Mouse (Mus musculus): ENCODE results near the gene Rwdd4a. TPM values are rescaled to one million over a fixed set of nuclear protein-coding genes. Genes with fewer than 3 reads are reported as not detected.

The Rwdd4a gene
- polyA plus RNA-seq, 1 experiment from 2014 or later, result 34.0 TPM

GRCm38 (mm10) chr8:47513601-47514000, 19.9 kb upstream of the Rwdd4a start:
- H3K9me3 ChIP-seq (replicated peaks; ENCODE audit: control insufficient read depth, low read length), result no peaks in the 10 kb centered on the region
- no peak for ATAC-seq (replicated peaks; ENCODE audit: extremely low read depth, insufficient read depth, low FRiP score)
- H3K4me2 ChIP-seq (ENCODE audit: low read depth, low read length), result no peak overlapping the region
- no peak overlapping the region for H3K9ac ChIP-seq (ENCODE audit: low read length)
- no peak overlapping the region for H3K27ac ChIP-seq (ENCODE audit: low read length)
- H3K4me3 ChIP-seq (ENCODE audit: low read length), result no peak overlapping the region
- 92% methylated on average over 15 of the region's 15 CpGs for whole genome bisulfite sequencing
- H3K36me3 ChIP-seq (ENCODE audit: control insufficient read depth, insufficient read depth), result peaks cover 48% of the 10 kb centered on the region
- no peaks in the 10 kb centered on the region for H3K27me3 ChIP-seq (ENCODE audit: control insufficient read depth, insufficient read depth, low read length)
- no peaks in the 10 kb centered on the region for H3K4me1 ChIP-seq (ENCODE audit: control insufficient read depth, insufficient read depth, low read length)

- H3K9me3 ChIP-seq (replicated peaks; ENCODE audit: control insufficient read depth, low read length), result no peaks in the 10 kb centered on the region
- peaks cover 34% of the 10 kb centered on the region for H3K36me3 ChIP-seq (ENCODE audit: control insufficient read depth, insufficient read depth)
- H3K27ac ChIP-seq (ENCODE audit: low read length), result no peak overlapping the region
- WGBS, result 85% methylated on average over 1 of the region's 1 CpGs
- H3K9ac ChIP-seq (ENCODE audit: low read length), result no peak overlapping the region
- no peak overlapping the region for H3K4me2 ChIP-seq (ENCODE audit: low read depth, low read length)
- no peak for ATAC-seq (replicated peaks; ENCODE audit: extremely low read depth, insufficient read depth, low FRiP score)
- peaks cover 11% of the 10 kb centered on the region for H3K4me1 ChIP-seq (ENCODE audit: control insufficient read depth, insufficient read depth, low read length)
- H3K4me3 ChIP-seq (ENCODE audit: low read length), result no peak overlapping the region
- no peaks in the 10 kb centered on the region for H3K27me3 ChIP-seq (ENCODE audit: control insufficient read depth, insufficient read depth, low read length)
Measured at GRCm38 (mm10) chr8:47528094-47528493, 5.4 kb upstream of the Rwdd4a start.

DNA sequence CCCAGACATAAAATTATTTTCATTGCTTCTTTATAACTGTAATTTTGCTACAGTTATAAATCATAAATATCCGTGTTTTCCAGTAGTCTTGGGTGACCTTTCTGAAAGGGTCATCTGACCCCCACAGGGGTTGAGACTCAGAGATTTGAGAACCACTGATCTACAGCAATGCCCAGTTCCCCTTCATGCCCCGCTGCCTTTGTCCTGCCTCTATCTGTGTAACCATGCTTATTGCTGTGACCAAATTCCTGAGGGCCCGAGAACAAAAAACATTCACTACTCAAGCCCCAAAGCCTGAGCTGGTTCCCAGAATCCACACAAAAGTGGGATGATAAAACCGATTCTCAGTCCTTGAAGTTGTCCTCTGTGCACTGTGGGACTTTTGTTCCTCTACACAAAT, 4.9 kb downstream of the Rwdd4a start:
- no peak for ATAC-seq (replicated peaks; ENCODE audit: extremely low read depth, insufficient read depth, low FRiP score)
- peaks cover 17% of the 10 kb centered on the region for H3K36me3 ChIP-seq (ENCODE audit: control insufficient read depth, insufficient read depth)
- peaks cover 11% of the 10 kb centered on the region for H3K4me1 ChIP-seq (ENCODE audit: control insufficient read depth, insufficient read depth, low read length)
- H3K27ac ChIP-seq (ENCODE audit: low read length), result no peak overlapping the region
- no peak overlapping the region for H3K4me3 ChIP-seq (ENCODE audit: low read length)
- no peak overlapping the region for H3K9ac ChIP-seq (ENCODE audit: low read length)
- H3K9me3 ChIP-seq (replicated peaks; ENCODE audit: control insufficient read depth, low read length), result no peaks in the 10 kb centered on the region
- H3K4me2 ChIP-seq (ENCODE audit: low read depth, low read length), result no peak overlapping the region
- 83% methylated on average over 4 of the region's 4 CpGs for WGBS
- no peaks in the 10 kb centered on the region for H3K27me3 ChIP-seq (ENCODE audit: control insufficient read depth, insufficient read depth, low read length)

- Histone ChIP-seq H3K27me3 (ENCODE audit: control insufficient read depth, insufficient read depth, low read length) (no peaks in the 10 kb centered on the region), H3K4me3 (ENCODE audit: low read length) (no peak overlapping the region), H3K27ac (ENCODE audit: low read length) (no peak overlapping the region), H3K9me3 (replicated peaks; ENCODE audit: control insufficient read depth, low read length) (no peaks in the 10 kb centered on the region), H3K4me1 (ENCODE audit: control insufficient read depth, insufficient read depth, low read length) (peaks cover 3% of the 10 kb centered on the region; the same call in 1 of the 2 replicates), H3K36me3 (ENCODE audit: control insufficient read depth, insufficient read depth) (peaks cover 44% of the 10 kb centered on the region), H3K9ac (ENCODE audit: low read length) (no peak overlapping the region), H3K4me2 (ENCODE audit: low read depth, low read length) (no peak overlapping the region)
- 94% methylated on average over 16 of the region's 16 CpGs for WGBS
- no peak for ATAC-seq (replicated peaks; ENCODE audit: extremely low read depth, insufficient read depth, low FRiP score)
Measured at GRCm38 (mm10) chr8:47542746-47543145, 9.3 kb downstream of the Rwdd4a start.

- no peak for ATAC-seq (replicated peaks; ENCODE audit: extremely low read depth, insufficient read depth, low FRiP score)
- Histone ChIP-seq H3K9ac (ENCODE audit: low read length) (no peak overlapping the region), H3K4me3 (ENCODE audit: low read length) (no peak overlapping the region), H3K27ac (ENCODE audit: low read length) (no peak overlapping the region), H3K9me3 (replicated peaks; ENCODE audit: control insufficient read depth, low read length) (no peaks in the 10 kb centered on the region), H3K4me1 (ENCODE audit: control insufficient read depth, insufficient read depth, low read length) (peaks cover 3% of the 10 kb centered on the region; the same call in 1 of the 2 replicates), H3K36me3 (ENCODE audit: control insufficient read depth, insufficient read depth) (peaks cover 54% of the 10 kb centered on the region), H3K4me2 (ENCODE audit: low read depth, low read length) (no peak overlapping the region), H3K27me3 (ENCODE audit: control insufficient read depth, insufficient read depth, low read length) (no peaks in the 10 kb centered on the region)
- WGBS, result 89% methylated on average over 5 of the region's 5 CpGs
Measured at GRCm38 (mm10) chr8:47544094-47544493, 10.6 kb downstream of the Rwdd4a start.

DNA sequence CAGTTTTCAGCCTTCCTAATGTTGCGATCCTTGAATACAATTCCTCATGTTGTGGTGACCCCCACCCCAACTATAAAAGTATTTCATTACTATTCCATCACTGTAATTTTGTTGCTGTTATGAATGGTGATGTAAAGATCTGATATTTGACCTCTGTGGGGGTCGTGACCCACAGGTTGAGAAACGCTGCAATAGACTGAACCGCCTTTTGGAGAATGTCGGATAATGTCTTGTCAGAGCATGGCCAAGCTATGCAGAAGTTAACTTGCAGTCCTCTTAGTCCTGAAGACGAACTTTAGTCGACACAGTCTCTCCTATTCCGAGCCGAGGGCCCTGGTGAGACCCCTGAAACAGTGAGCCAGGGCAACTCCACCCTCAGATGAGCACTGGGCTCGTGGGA, 13.6 kb downstream of the Rwdd4a start:
- WGBS, result 94% methylated on average over 10 of the region's 10 CpGs
- Histone ChIP-seq H3K9ac (ENCODE audit: low read length) (no peak overlapping the region), H3K9me3 (replicated peaks; ENCODE audit: control insufficient read depth, low read length) (no peaks in the 10 kb centered on the region), H3K4me2 (ENCODE audit: low read depth, low read length) (no peak overlapping the region), H3K27ac (ENCODE audit: low read length) (no peak overlapping the region), H3K27me3 (ENCODE audit: control insufficient read depth, insufficient read depth, low read length) (no peaks in the 10 kb centered on the region), H3K36me3 (ENCODE audit: control insufficient read depth, insufficient read depth) (peaks cover 60% of the 10 kb centered on the region), H3K4me3 (ENCODE audit: low read length) (no peak overlapping the region), H3K4me1 (ENCODE audit: control insufficient read depth, insufficient read depth, low read length) (no peaks in the 10 kb centered on the region)
- ATAC-seq (replicated peaks; ENCODE audit: extremely low read depth, insufficient read depth, low FRiP score), result no peak

DNA sequence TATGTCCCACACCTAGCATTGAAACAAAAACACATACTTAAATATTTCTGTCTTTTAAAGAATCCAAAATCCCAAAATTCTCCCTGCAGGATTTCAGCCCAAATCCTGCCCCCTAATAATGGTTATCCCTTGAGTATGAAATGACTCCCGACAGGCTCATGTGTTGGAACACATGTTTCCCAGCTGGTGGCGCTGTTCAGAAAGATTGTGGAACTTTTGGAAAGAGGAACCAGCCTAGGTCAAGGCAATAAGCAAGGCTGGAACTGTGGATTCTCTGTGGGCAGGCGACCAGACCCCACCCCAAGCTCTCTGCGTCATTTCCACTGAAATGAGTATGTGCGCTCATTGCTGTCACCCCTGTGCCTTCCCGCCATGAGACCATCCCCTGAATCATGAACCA, 20.1 kb downstream of the Rwdd4a start:
- no peak for ATAC-seq (replicated peaks; ENCODE audit: extremely low read depth, insufficient read depth, low FRiP score)
- Histone ChIP-seq H3K9ac (ENCODE audit: low read length) (no peak overlapping the region), H3K9me3 (replicated peaks; ENCODE audit: control insufficient read depth, low read length) (no peaks in the 10 kb centered on the region), H3K36me3 (ENCODE audit: control insufficient read depth, insufficient read depth) (peaks cover 22% of the 10 kb centered on the region), H3K4me1 (ENCODE audit: control insufficient read depth, insufficient read depth, low read length) (no peaks in the 10 kb centered on the region; the same call in 1 of the 2 replicates), H3K27ac (ENCODE audit: low read length) (no peak overlapping the region), H3K4me3 (ENCODE audit: low read length) (no peak overlapping the region), H3K27me3 (ENCODE audit: control insufficient read depth, insufficient read depth, low read length) (no peaks in the 10 kb centered on the region), H3K4me2 (ENCODE audit: low read depth, low read length) (no peak overlapping the region)
- WGBS, result 85% methylated on average over 6 of the region's 6 CpGs

GRCm38 (mm10) chr8:47556446-47556845, 23.0 kb downstream of the Rwdd4a start:
- H3K9ac ChIP-seq (ENCODE audit: low read length), result no peak overlapping the region
- ATAC-seq (replicated peaks; ENCODE audit: extremely low read depth, insufficient read depth, low FRiP score), result peak; percentile 45; the same call in 1 of the 2 replicates
- H3K36me3 ChIP-seq (ENCODE audit: control insufficient read depth, insufficient read depth), result peaks cover 9% of the 10 kb centered on the region
- H3K27me3 ChIP-seq (ENCODE audit: control insufficient read depth, insufficient read depth, low read length), result no peaks in the 10 kb centered on the region
- 70% methylated on average over 7 of the region's 7 CpGs for WGBS
- no peaks in the 10 kb centered on the region; the same call in 1 of the 2 replicates for H3K4me1 ChIP-seq (ENCODE audit: control insufficient read depth, insufficient read depth, low read length)
- H3K27ac ChIP-seq (ENCODE audit: low read length), result no peak overlapping the region
- H3K4me2 ChIP-seq (ENCODE audit: low read depth, low read length), result no peak overlapping the region
- H3K9me3 ChIP-seq (replicated peaks; ENCODE audit: control insufficient read depth, low read length), result no peaks in the 10 kb centered on the region
- H3K4me3 ChIP-seq (ENCODE audit: low read length), result no peak overlapping the region

- Histone ChIP-seq H3K36me3 (ENCODE audit: control insufficient read depth, insufficient read depth) (peaks cover 4% of the 10 kb centered on the region), H3K4me2 (ENCODE audit: low read depth, low read length) (no peak overlapping the region), H3K4me3 (ENCODE audit: low read length) (no peak overlapping the region), H3K9me3 (replicated peaks; ENCODE audit: control insufficient read depth, low read length) (no peaks in the 10 kb centered on the region), H3K27me3 (ENCODE audit: control insufficient read depth, insufficient read depth, low read length) (no peaks in the 10 kb centered on the region), H3K9ac (ENCODE audit: low read length) (no peak overlapping the region), H3K27ac (ENCODE audit: low read length) (no peak overlapping the region), H3K4me1 (ENCODE audit: control insufficient read depth, insufficient read depth, low read length) (no peaks in the 10 kb centered on the region; the same call in 1 of the 2 replicates)
- WGBS, result 21% methylated on average over 7 of the region's 7 CpGs
- ATAC-seq (replicated peaks; ENCODE audit: extremely low read depth, insufficient read depth, low FRiP score), result no peak
Measured at GRCm38 (mm10) chr8:47558274-47558673, 24.8 kb downstream of the Rwdd4a start.

All from heart, embryonic 16.5 days (tissue).